Mouse (Mus musculus) spleen, adult 2 months (tissue): Measurements from ENCODE around the gene Unc5a. TPM values are rescaled to one million over a fixed set of nuclear protein-coding genes. Genes with fewer than 3 reads are reported as not detected.

ENCODE experiments used
- DNase-seq, 2 experiments: peaks; one replicate each; pipeline versions ENCODE4 v3.0.0 to v3.0.0-alpha.2; 2012 to 2021; ENCODE audit warnings: low spot score in 2 of 2, low read depth in 1 of 2
- H3K27ac ChIP-seq: fragments of 200-500 bp; 2 replicates; pipeline ENCODE4 v1.5.1; 2012; ENCODE audit warnings: low read length, inconsistent platforms; ENCODE audit not compliant: insufficient read depth
- H3K27me3 ChIP-seq: fragments of 200-500 bp; 2 replicates; pipeline ENCODE4 v1.6.1; 2012; ENCODE audit warnings: mild to moderate bottlenecking, moderate library complexity, low read length, inconsistent platforms; ENCODE audit not compliant: control insufficient read depth, insufficient read depth
- H3K36me3 ChIP-seq: fragments of 200-500 bp; 2 replicates; pipeline ENCODE4 v1.6.1; 2012; ENCODE audit warnings: mild to moderate bottlenecking, low read length, inconsistent platforms; ENCODE audit not compliant: control insufficient read depth, insufficient read depth
- H3K4me1 ChIP-seq: fragments of 200-500 bp; 2 replicates; pipeline ENCODE4 v1.6.1; 2011; ENCODE audit warnings: inconsistent platforms; ENCODE audit not compliant: control insufficient read depth, insufficient read depth, insufficient read length
- H3K4me3 ChIP-seq: fragments of 200-500 bp; 2 replicates; pipeline ENCODE4 v1.5.1; 2011; ENCODE audit warnings: mild to moderate bottlenecking, inconsistent platforms; ENCODE audit not compliant: insufficient read depth, insufficient read length; ENCODE audit errors: extremely low read depth
- CTCF ChIP-seq: fragments of 200-500 bp; IDR thresholded peaks from 2 replicates; pipeline ENCODE4 v1.5.1; 2011; ENCODE audit warnings: mild to moderate bottlenecking, inconsistent platforms; ENCODE audit not compliant: insufficient read depth, insufficient read length, insufficient replicate concordance; ENCODE audit errors: extremely low read depth
- POLR2A ChIP-seq: fragments of 200-500 bp; IDR thresholded peaks from 2 replicates; pipeline ENCODE4 v1.6.1; 2011; ENCODE audit warnings: low read depth, low read length, inconsistent platforms
- WGBS: fragments of 180-500 bp; shearing (Covaris S2); methylation state at CpG from one replicate; pipeline ENCODE4 v1.1.7; 2018; 5-methylcytosine and 5-hydroxymethylcytosine counted together
- polyA plus RNA-seq: library from polyadenylated mRNA; depleted of rRNA; stranded (reverse); fragments of >200 nt; gene quantifications from 2 replicates; pipeline ENCODE4 v1.2.3, GENCODE M21; 2012

The Unc5a gene
- polyA plus RNA-seq, 1 experiment: 3.9 TPM

GRCm38 (mm10) chr13:54938493-54938892 is 10.7 kb upstream of the Unc5a start:
- Histone ChIP-seq H3K27me3 (no peaks in the 10 kb centered on the region), H3K36me3 (no peaks in the 10 kb centered on the region), H3K4me1 (no peaks in the 10 kb centered on the region), H3K27ac (no peak overlapping the region), H3K4me3 (no peak overlapping the region)
- no peak for TF ChIP-seq CTCF
- TF ChIP-seq POLR2A: no peak
- 84% methylated on average over 3 of the region's 3 CpGs for WGBS
- no peak for DNase-seq

- 57% methylated on average over 9 of the region's 9 CpGs for WGBS
- no peak for TF ChIP-seq POLR2A
Observed at GRCm38 (mm10) chr13:54944411-54945157, 4.6 kb upstream of the Unc5a start.

GRCm38 (mm10) chr13:54945332-54945731 is 3.9 kb upstream of the Unc5a start:
- TF ChIP-seq POLR2A (no peak), CTCF (no peak)
- Histone ChIP-seq H3K27ac (no peak overlapping the region), H3K4me3 (no peak overlapping the region), H3K36me3 (no peaks in the 10 kb centered on the region), H3K4me1 (peaks cover 4% of the 10 kb centered on the region; the same call in 1 of the 2 replicates), H3K27me3 (peaks cover 12% of the 10 kb centered on the region)
- 5% methylated on average over 4 of the region's 4 CpGs for WGBS
- DNase-seq: no peak

More at GRCm38 (mm10) chr13:54944411-54945157, 4.6 kb upstream of the Unc5a start:
- no peak for DNase-seq
- Histone ChIP-seq H3K4me3 (no peak overlapping the region), H3K36me3 (no peaks in the 10 kb centered on the region), H3K4me1 (peaks cover 2% of the 10 kb centered on the region; the same call in 1 of the 2 replicates), H3K27ac (no peak overlapping the region), H3K27me3 (peaks cover 10% of the 10 kb centered on the region)

- H3K27ac ChIP-seq: no peak overlapping the region
- peaks cover 12% of the 10 kb centered on the region for H3K27me3 ChIP-seq
Observed at GRCm38 (mm10) chr13:54946406-54946805, 2.8 kb upstream of the Unc5a start.

GRCm38 (mm10) chr13:54949592-54949991 is 381 bp downstream of the Unc5a start:
- H3K36me3 ChIP-seq: no peaks in the 10 kb centered on the region
- H3K27me3 ChIP-seq: peaks cover 13% of the 10 kb centered on the region
- H3K27ac ChIP-seq: no peak overlapping the region
- peak overlapping the region; percentile 48; the same call in 1 of the 2 replicates for H3K4me3 ChIP-seq
- under 1% methylated on average over 44 of the region's 44 CpGs for WGBS
- no peak for DNase-seq
- TF ChIP-seq POLR2A (no peak), CTCF (no peak)
- H3K4me1 ChIP-seq: peaks cover 4% of the 10 kb centered on the region; the same call in 1 of the 2 replicates

More at GRCm38 (mm10) chr13:54946406-54946805, 2.8 kb upstream of the Unc5a start:
- Histone ChIP-seq H3K4me3 (no peak overlapping the region), H3K4me1 (peaks cover 4% of the 10 kb centered on the region; the same call in 1 of the 2 replicates), H3K36me3 (no peaks in the 10 kb centered on the region)
- no peak for DNase-seq
- WGBS: 60% methylated on average over 1 of the region's 1 CpGs
- no peak for TF ChIP-seq CTCF
- TF ChIP-seq POLR2A: no peak

- DNase-seq: no peak
- Histone ChIP-seq H3K4me3 (peak overlapping the region; percentile 48; the same call in 1 of the 2 replicates), H3K27ac (no peak overlapping the region), H3K36me3 (no peaks in the 10 kb centered on the region), H3K4me1 (peaks cover 4% of the 10 kb centered on the region; the same call in 1 of the 2 replicates), H3K27me3 (peaks cover 13% of the 10 kb centered on the region)
- TF ChIP-seq POLR2A (no peak), CTCF (no peak)
- WGBS: under 1% methylated on average over 8 of the region's 9 CpGs
Observed at GRCm38 (mm10) chr13:54950131-54950530, 920 bp downstream of the Unc5a start.

GRCm38 (mm10) chr13:54951166-54951565 is 2.0 kb downstream of the Unc5a start:
- TF ChIP-seq CTCF (no peak), POLR2A (no peak)
- no peak for DNase-seq
- Histone ChIP-seq H3K27ac (no peak overlapping the region), H3K36me3 (no peaks in the 10 kb centered on the region), H3K4me1 (peaks cover 4% of the 10 kb centered on the region; the same call in 1 of the 2 replicates), H3K4me3 (no peak overlapping the region), H3K27me3 (peaks cover 17% of the 10 kb centered on the region)
- 71% methylated on average over 5 of the region's 5 CpGs for WGBS
